Mouse (Mus musculus) MEL (cell line): Measurements from ENCODE around the gene Ttll11. TPM values are rescaled to one million over a fixed set of nuclear protein-coding genes. Genes with fewer than 3 reads are reported as not detected.

Experiments
- DNase-seq: peaks from one replicate; pipeline ENCODE4 v3.0.0; 2011; ENCODE audit warnings: low read depth, low spot score
- H3K27ac ChIP-seq: 2 replicates; pipeline ENCODE4 v1.5.1; 2012; ENCODE audit warnings: low read depth, mild to moderate bottlenecking, control low read depth, low read length, moderate library complexity; ENCODE audit not compliant: control insufficient read depth
- H3K27me3 ChIP-seq, 2 experiments: fragments of 150-350 bp in 1 of 2; sonication (generic) in 1 of 2; 2 replicates each; pipeline ENCODE4 v1.6.1; 2012; ENCODE audit warnings: low read length in 2 of 2, mild to moderate bottlenecking in 2 of 2, improper control_type of control experiment in 1 of 2, moderate library complexity in 1 of 2; ENCODE audit not compliant: insufficient read depth in 2 of 2, control insufficient read depth in 1 of 2
- H3K36me3 ChIP-seq, 2 experiments: 2 replicates each; pipeline ENCODE4 v1.6.1; 2012 to 2014; ENCODE audit warnings: low read length in 2 of 2, improper control_type of control experiment in 1 of 2, inconsistent platforms in 1 of 2, mild to moderate bottlenecking in 1 of 2; ENCODE audit not compliant: insufficient read depth in 2 of 2, control insufficient read depth in 1 of 2
- H3K4me1 ChIP-seq, 2 experiments: fragments of 150-350 bp in 1 of 2; sonication (generic) in 1 of 2; 2 replicates each; pipeline ENCODE4 v1.6.1; 2012; ENCODE audit warnings: low read length in 2 of 2, improper control_type of control experiment in 1 of 2, mild to moderate bottlenecking in 1 of 2; ENCODE audit not compliant: insufficient read depth in 2 of 2, control insufficient read depth in 1 of 2
- H3K4me3 ChIP-seq, 2 experiments: fragments of 150-350 bp in 1 of 2; sonication (generic) in 1 of 2; 2 replicates each; pipeline ENCODE4 v1.5.1; 2012; ENCODE audit warnings: low read depth in 2 of 2, low read length in 2 of 2, mild to moderate bottlenecking in 2 of 2, moderate library complexity in 2 of 2, control low read depth in 1 of 2, improper control_type of control experiment in 1 of 2; ENCODE audit not compliant: control insufficient read depth in 1 of 2, insufficient read depth in 1 of 2
- H3K79me2 ChIP-seq: 2 replicates; pipeline ENCODE4 v1.6.1; 2012; ENCODE audit warnings: mild to moderate bottlenecking, low read length, moderate library complexity; ENCODE audit not compliant: control insufficient read depth, poor library complexity, insufficient read depth
- H3K9ac ChIP-seq: 2 replicates; pipeline ENCODE4 v1.6.1; 2012; ENCODE audit warnings: low read depth, mild to moderate bottlenecking, control low read depth, low read length, moderate library complexity; ENCODE audit not compliant: control insufficient read depth, poor library complexity, severe bottlenecking
- H3K9me3 ChIP-seq: fragments of 150-350 bp; sonication (generic); replicated peaks from 2 replicates; pipeline ENCODE4 v1.6.1; 2012; ENCODE audit warnings: mild to moderate bottlenecking, low read length, improper control_type of control experiment, moderate library complexity; ENCODE audit not compliant: insufficient read depth
- BHLHE40 ChIP-seq: IDR thresholded peaks from 2 replicates; pipeline ENCODE4 v1.6.1; 2012; ENCODE audit warnings: low read depth, mild to moderate bottlenecking, inconsistent platforms, low read length, improper control_type of control experiment, borderline replicate concordance
- CTCF ChIP-seq, 3 experiments: IDR thresholded peaks in 2 of 3; conservative IDR thresholded peaks in 1 of 3; 2 replicates each; pipeline ENCODE4 v1.5.1; 2011 to 2012; ENCODE audit warnings: low read length in 3 of 3, low read depth in 2 of 3, mild to moderate bottlenecking in 2 of 3, improper control_type of control experiment in 1 of 3, inconsistent platforms in 1 of 3, mixed read lengths in 1 of 3, moderate library complexity in 1 of 3; ENCODE audit not compliant: control insufficient read depth in 1 of 3, insufficient read depth in 1 of 3, poor library complexity in 1 of 3, severe bottlenecking in 1 of 3
- ELF1 ChIP-seq: IDR thresholded peaks from 2 replicates; pipeline ENCODE4 v1.6.1; 2014; ENCODE audit warnings: low read depth, mild to moderate bottlenecking, inconsistent platforms, low read length, improper control_type of control experiment, moderate library complexity
- GABPA ChIP-seq: IDR thresholded peaks from 2 replicates; pipeline ENCODE4 v1.6.1; 2012; ENCODE audit warnings: low read depth, mild to moderate bottlenecking, inconsistent platforms, low read length, improper control_type of control experiment, moderate library complexity
- GATA1 ChIP-seq: IDR thresholded peaks from 2 replicates; pipeline ENCODE4 v1.6.1; 2011; ENCODE audit warnings: low read depth, low read length, improper control_type of control experiment
- HCFC1 ChIP-seq: IDR thresholded peaks from 2 replicates; pipeline ENCODE4 v1.6.1; 2012; ENCODE audit warnings: low read depth, mild to moderate bottlenecking, inconsistent platforms, low read length, improper control_type of control experiment, moderate library complexity
- MAFK ChIP-seq: IDR thresholded peaks from 2 replicates; pipeline ENCODE4 v1.6.1; 2011; ENCODE audit warnings: low read depth, mild to moderate bottlenecking, low read length, improper control_type of control experiment, borderline replicate concordance
- MAX ChIP-seq: IDR thresholded peaks from 2 replicates; pipeline ENCODE4 v1.6.1; 2011; ENCODE audit warnings: low read length, improper control_type of control experiment
- MAZ ChIP-seq: IDR thresholded peaks from 2 replicates; pipeline ENCODE4 v1.6.1; 2012; ENCODE audit warnings: low read depth, mild to moderate bottlenecking, inconsistent platforms, low read length, improper control_type of control experiment
- MEF2A ChIP-seq: IDR thresholded peaks from 2 replicates; pipeline ENCODE4 v1.6.1; 2014; ENCODE audit warnings: low read depth, mild to moderate bottlenecking, inconsistent platforms, low read length, improper control_type of control experiment; ENCODE audit not compliant: poor library complexity, insufficient replicate concordance, severe bottlenecking; ENCODE audit errors: extremely low read depth
- MXI1 ChIP-seq: IDR thresholded peaks from 2 replicates; pipeline ENCODE4 v1.6.1; 2011; ENCODE audit warnings: mild to moderate bottlenecking, low read depth, low read length, improper control_type of control experiment
- MYB ChIP-seq: IDR thresholded peaks from 2 replicates; pipeline ENCODE4 v1.6.1; 2011; ENCODE audit warnings: mild to moderate bottlenecking, low read depth, low read length, improper control_type of control experiment
- NELFE ChIP-seq: IDR thresholded peaks from 2 replicates; pipeline ENCODE4 v1.6.1; 2011; ENCODE audit warnings: low read depth, low read length, improper control_type of control experiment
- POLR2AphosphoS2 ChIP-seq: IDR thresholded peaks from 2 replicates; pipeline ENCODE4 v1.6.1; 2011; ENCODE audit warnings: low read length, improper control_type of control experiment
- POLR2AphosphoS5 ChIP-seq: IDR thresholded peaks from 2 replicates; pipeline ENCODE4 v1.6.1; 2012; ENCODE audit warnings: low read depth, borderline replicate concordance, mild to moderate bottlenecking, inconsistent platforms, low read length, moderate library complexity, mixed read lengths
- RAD21 ChIP-seq: IDR thresholded peaks from 2 replicates; pipeline ENCODE4 v1.6.1; 2011; ENCODE audit warnings: mild to moderate bottlenecking, low read depth, low read length, improper control_type of control experiment
- RCOR1 ChIP-seq: IDR thresholded peaks from 2 replicates; pipeline ENCODE4 v1.6.1; 2012; ENCODE audit warnings: low read depth, mild to moderate bottlenecking, inconsistent platforms, low read length, improper control_type of control experiment
- TAL1 ChIP-seq: IDR thresholded peaks from 2 replicates; pipeline ENCODE4 v1.6.1; 2012; ENCODE audit warnings: mild to moderate bottlenecking, inconsistent platforms, low read length, moderate library complexity, mixed read lengths
- TCF12 ChIP-seq: IDR thresholded peaks from 2 replicates; pipeline ENCODE4 v1.6.1; 2014; ENCODE audit warnings: low read depth, mild to moderate bottlenecking, inconsistent platforms, low read length, improper control_type of control experiment, moderate library complexity
- USF2 ChIP-seq, 2 experiments: IDR thresholded peaks; 2 replicates each; pipeline ENCODE4 v1.6.1; 2011 to 2012; ENCODE audit warnings: improper control_type of control experiment in 2 of 2, low read length in 2 of 2, borderline replicate concordance in 1 of 2, inconsistent platforms in 1 of 2, low read depth in 1 of 2, mild to moderate bottlenecking in 1 of 2; ENCODE audit not compliant: insufficient read depth in 1 of 2
- ZC3H11A ChIP-seq: IDR thresholded peaks from 2 replicates; pipeline ENCODE4 v1.6.1; 2012; ENCODE audit warnings: low read depth, mild to moderate bottlenecking, inconsistent platforms, low read length, improper control_type of control experiment
- ZKSCAN1 ChIP-seq: IDR thresholded peaks from 2 replicates; pipeline ENCODE4 v1.6.1; 2012; ENCODE audit warnings: low read depth, mild to moderate bottlenecking, inconsistent platforms, low read length, improper control_type of control experiment, moderate library complexity
- ZMIZ1 ChIP-seq: IDR thresholded peaks from 2 replicates; pipeline ENCODE4 v1.6.1; 2012; ENCODE audit warnings: low read depth, mild to moderate bottlenecking, inconsistent platforms, low read length, improper control_type of control experiment, moderate library complexity
- ZNF384 ChIP-seq: IDR thresholded peaks from 2 replicates; pipeline ENCODE4 v1.6.1; 2012; ENCODE audit warnings: low read depth, mild to moderate bottlenecking, inconsistent platforms, low read length, improper control_type of control experiment
- polyA plus RNA-seq, 2 experiments: library from polyadenylated mRNA; stranded (reverse) in 1 of 2; unstranded in 1 of 2; fragments of >175 nt in 1 of 2; fragments of >200 nt in 1 of 2; gene quantifications; 2 replicates each; pipeline versions ENCODE4 v1.2.1 to v1.2.4; 2012; ENCODE audit warnings: low replicate concordance in 2 of 2, low read depth in 1 of 2; ENCODE audit not compliant: insufficient read length in 2 of 2, insufficient read depth in 1 of 2, missing spikeins in 1 of 2
- total RNA-seq: library from RNA; depleted of rRNA; stranded (reverse); fragments of 300-350 nt; gene quantifications from 2 replicates; pipeline ENCODE4 v1.2.3, GENCODE M21; 2012

Gene Ttll11
- total and polyA plus RNA-seq, 3 experiments: 1.2 to 2.5 TPM; not detected in 1

DNA sequence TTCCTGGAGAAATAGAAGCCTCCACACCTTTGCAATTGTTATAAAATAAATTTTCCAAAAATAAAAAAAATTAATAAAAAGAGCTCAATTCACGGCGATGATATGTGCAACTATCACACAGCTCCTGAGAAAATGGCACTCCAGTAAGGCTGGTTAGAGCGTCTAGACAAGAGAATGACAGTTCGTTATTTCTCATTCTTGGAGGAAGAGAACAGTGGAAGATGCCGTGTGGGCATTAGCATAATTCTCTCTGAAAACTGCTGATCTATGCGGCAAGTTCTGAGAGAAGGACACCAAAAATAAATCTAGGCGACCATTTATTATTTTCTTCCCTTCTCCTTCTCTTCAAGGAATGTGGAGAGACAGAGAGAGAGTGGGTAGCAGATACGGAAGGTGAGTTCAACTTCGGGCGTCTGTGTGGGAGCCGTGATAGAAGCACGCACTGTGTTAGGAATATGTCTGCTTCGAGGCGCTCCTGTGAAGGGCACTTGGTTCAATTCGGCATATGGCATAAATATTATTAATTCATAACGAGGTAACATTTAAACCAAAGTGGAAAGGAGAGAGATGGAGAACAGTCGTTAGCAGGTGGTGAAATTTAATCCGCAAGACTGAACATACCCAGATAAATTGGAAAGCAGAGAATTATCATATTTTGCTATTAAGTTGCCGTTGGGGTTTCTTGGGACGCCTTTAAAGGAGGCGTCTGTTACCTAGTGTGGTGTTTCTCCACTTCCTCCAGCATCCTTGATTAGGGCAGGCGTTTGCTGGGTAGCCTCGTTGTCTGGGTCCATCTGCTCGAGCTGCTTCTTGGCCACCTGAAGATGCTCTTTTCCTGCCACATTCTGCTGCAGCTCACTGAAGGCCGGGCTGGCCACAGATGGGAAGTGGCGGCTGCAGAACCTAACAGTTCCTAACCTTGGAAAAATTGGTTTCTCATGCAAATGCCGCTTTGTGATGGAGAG lies 190.1 kb downstream of the Ttll11 start:
- Histone ChIP-seq H3K9me3 (no peaks in the 10 kb centered on the region), H3K36me3 (no peaks in the 10 kb centered on the region), H3K27me3 (no peaks in the 10 kb centered on the region), H3K79me2 (no peaks in the 10 kb centered on the region), H3K4me1 (no peaks in the 10 kb centered on the region), H3K27ac (no peak overlapping the region), H3K4me3 (no peak overlapping the region), H3K9ac (no peak overlapping the region)
- DNase-seq: no peak
- TF ChIP-seq MYB: no peak
- no peak for TF ChIP-seq MAX
- no peak for TF ChIP-seq BHLHE40
- TF ChIP-seq MAZ: no peak
- TF ChIP-seq MAFK: no peak
- no peak for TF ChIP-seq RAD21
- TF ChIP-seq ZNF384: no peak
- no peak for TF ChIP-seq ZC3H11A
- TF ChIP-seq TCF12: no peak
- TF ChIP-seq ZKSCAN1: no peak
- no peak for TF ChIP-seq MXI1

GRCm38 (mm10) chr2:35785877-35786276 lies 193.8 kb downstream of the Ttll11 start:
- no peaks in the 10 kb centered on the region for H3K4me1 ChIP-seq
- no peak for TF ChIP-seq ZMIZ1
- TF ChIP-seq NELFE: no peak
- no peak for TF ChIP-seq TAL1
- TF ChIP-seq GATA1: no peak
- TF ChIP-seq, all 39 proteins: peak for 0
- Histone ChIP-seq H3K9ac (no peak overlapping the region), H3K4me3 (no peak overlapping the region), H3K27ac (no peak overlapping the region), H3K79me2 (no peaks in the 10 kb centered on the region), H3K9me3 (no peaks in the 10 kb centered on the region), H3K27me3 (no peaks in the 10 kb centered on the region), H3K36me3 (no peaks in the 10 kb centered on the region)
- DNase-seq: no peak

- Histone ChIP-seq H3K9ac (no peak overlapping the region), H3K27me3 (no peaks in the 10 kb centered on the region), H3K4me3 (no peak overlapping the region), H3K9me3 (no peaks in the 10 kb centered on the region), H3K36me3 (no peaks in the 10 kb centered on the region), H3K27ac (no peak overlapping the region), H3K4me1 (no peaks in the 10 kb centered on the region), H3K79me2 (no peaks in the 10 kb centered on the region)
- DNase-seq: no peak
- no peak for TF ChIP-seq BHLHE40
- no peak for TF ChIP-seq ZC3H11A
- no peak for TF ChIP-seq RAD21
- no peak for TF ChIP-seq HCFC1
- no peak for TF ChIP-seq TAL1
- TF ChIP-seq ZNF384: no peak
- TF ChIP-seq RCOR1: no peak
- TF ChIP-seq MEF2A: no peak
- TF ChIP-seq GABPA: no peak
- TF ChIP-seq USF2 (IDR thresholded peaks at IDR 0.05; ENCODE audit: borderline replicate concordance in 1 of 2, insufficient read depth in 1 of 2, low read depth in 1 of 2, low read length in 2 of 2): no peak
- TF ChIP-seq GATA1: no peak
- no peak for TF ChIP-seq CTCF (IDR thresholded peaks at IDR 0.05 in 2 of 3, conservative IDR thresholded peaks at IDR 0.05 in 1 of 3; ENCODE audit: control insufficient read depth in 1 of 3, insufficient read depth in 1 of 3, low read depth in 2 of 3, low read length in 3 of 3, poor library complexity in 1 of 3, severe bottlenecking in 1 of 3)
- no peak for TF ChIP-seq ELF1
- TF ChIP-seq POLR2AphosphoS5: no peak
- TF ChIP-seq MAFK: no peak
- TF ChIP-seq POLR2AphosphoS2: no peak
These were observed 196.3 kb downstream of the Ttll11 start for GRCm38 (mm10) chr2:35783368-35783767.
